Comparison of ENCODE assay signal across 9 mouse cellular contexts in the genomic region with DNA sequence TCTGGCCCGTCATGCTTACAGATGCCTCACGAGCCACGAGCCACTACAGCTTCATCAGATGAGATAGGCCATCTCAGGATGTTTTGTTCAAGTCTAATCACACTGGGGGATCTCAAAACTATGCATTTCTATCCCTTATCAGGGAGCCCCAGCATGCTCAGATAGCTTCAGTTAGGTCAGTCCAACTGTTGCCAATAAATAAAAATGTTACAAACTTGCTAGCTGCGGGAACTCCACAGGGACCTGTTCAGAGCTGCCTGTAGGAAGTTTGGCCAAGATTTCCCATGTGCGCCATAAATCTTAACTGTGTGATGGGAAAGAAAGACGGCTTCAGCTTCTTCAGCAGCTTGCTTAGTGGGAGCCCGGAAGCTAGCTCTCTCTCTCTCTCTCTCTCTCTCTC. TPM values are rescaled to one million over a fixed set of nuclear protein-coding genes. Genes with fewer than 3 reads are reported as not detected.
DNase-seq lines count a peak whose midpoint lies in the region; ATAC-seq lines count a peak whose summit lies in the region.
"Had no signal": no experiment of that assay in that cellular context is flagged by ENCODE, and none has a peak within 500 bp of the region (broad histone marks: within the 10 kb centered on the region; RNA-seq: fewer than 3 reads in every experiment).

No protein-coding gene starts in this region.

- no peaks in the 10 kb centered on the region for H3K27me3 ChIP-seq in lung, embryonic 16.5 days (ENCODE audit: control insufficient read depth, insufficient read depth, low read depth, low read length)

- H3K4me2 ChIP-seq in lung, embryonic 16.5 days (ENCODE audit: low read depth, low read length) = no peak overlapping the region

- no peak overlapping the region for H3K4me3 ChIP-seq in lung, embryonic 16.5 days (ENCODE audit: low read length)

- peak; percentile 31 for ATAC-seq in lung, embryonic 16.5 days (ENCODE audit: low read depth)
- ATAC-seq in megakaryocyte, adult 5-6 weeks (ENCODE audit: poor library complexity, severe bottlenecking) = peak; percentile 37; the same call in 1 of the 2 replicates

- peak; percentile 28 for DNase-seq in adrenal gland, adult 2 months
- no peak for DNase-seq in adrenal gland, adult 8-10 months
- DNase-seq in lung, postnatal 14 days = no peak
- peak; percentile 32 for DNase-seq in kidney, adult 11 months
- DNase-seq in cerebellum, postnatal 36 days = no peak
- DNase-seq in spleen, postnatal 14 days (ENCODE audit: low spot score in 2 of 2) = no peak
- DNase-seq: cerebellum, adult 11-12 months had no signal

- no peaks in the 10 kb centered on the region for H3K36me3 ChIP-seq in lung, embryonic 16.5 days (ENCODE audit: control insufficient read depth, insufficient read depth, low read length)

- whole genome bisulfite sequencing in lung, embryonic 16.5 days = 36% methylated on average over 7 of the region's 7 CpGs

- no peak overlapping the region for H3K9ac ChIP-seq in lung, embryonic 16.5 days (ENCODE audit: low read length)

- no peak overlapping the region for H3K27ac ChIP-seq in lung, embryonic 16.5 days (ENCODE audit: low read length)

- H3K9me3 ChIP-seq in lung, embryonic 16.5 days (ENCODE audit: control insufficient read depth, low read length) = no peaks in the 10 kb centered on the region

- H3K4me1 ChIP-seq in lung, embryonic 16.5 days (replicated peaks; ENCODE audit: control insufficient read depth, insufficient read depth, low read length) = peaks cover 6% of the 10 kb centered on the region; the same call in 1 of the 2 replicates

RNA-seq across cellular contexts. Expression of gene Il1rap, which starts 15.8 kb away (rescaled TPM):
- 10 to 100 TPM in 1 of 2 experiments, 1 to 10 TPM in 1; 5.5 to 10.5 TPM for total RNA-seq in adrenal gland, adult 2 months (2021)
- polyA plus RNA-seq in adrenal gland, adult 2 months (2012; rRNA removed) = 0.99 and 1.8 TPM in 2 replicates
- 1 to 10 TPM; 5.2 to 9.1 (median 6.7) TPM for total RNA-seq in adrenal gland, adult 8-10 months (2022)
- 14.5 and 16.1 TPM in 2 replicates for polyA plus RNA-seq in lung, embryonic 16.5 days (2015; fragmentation: Nextera tagmentation; extraction: Ambion mirVana)
- 15.3 and 15.8 TPM in 2 replicates for total RNA-seq in megakaryocyte, adult 5-6 weeks (2015)
- total RNA-seq in megakaryocyte, adult 5-6 weeks (2017) = 8.8 and 10.3 TPM in 2 replicates

Comparison
In these comparisons a context has a peak if more than half of its experiments do, and no peak if none do; other contexts are left out.
1. DNase-seq: peak in adrenal gland, adult 2 months (single experiment) and kidney, adult 11 months (single experiment); none in adrenal gland, adult 8-10 months (single experiment), lung, postnatal 14 days (single experiment), cerebellum, postnatal 36 days (0 of 2) and spleen, postnatal 14 days (0 of 2).